Mouse (Mus musculus): ENCODE data around the gene Gm7029.
"Not testable (repeated sequence)": the region's sequence is repeated elsewhere in the genome, so short reads cannot be mapped to it uniquely, and the experiment has no call there.

Gm7029 gene

GRCm38 (mm10) chr17:33891892-33892291, 18.3 kb downstream of the Gm7029 start:
- DNase-seq (ENCODE audit: low spot score): not testable (repeated sequence)

DNA sequence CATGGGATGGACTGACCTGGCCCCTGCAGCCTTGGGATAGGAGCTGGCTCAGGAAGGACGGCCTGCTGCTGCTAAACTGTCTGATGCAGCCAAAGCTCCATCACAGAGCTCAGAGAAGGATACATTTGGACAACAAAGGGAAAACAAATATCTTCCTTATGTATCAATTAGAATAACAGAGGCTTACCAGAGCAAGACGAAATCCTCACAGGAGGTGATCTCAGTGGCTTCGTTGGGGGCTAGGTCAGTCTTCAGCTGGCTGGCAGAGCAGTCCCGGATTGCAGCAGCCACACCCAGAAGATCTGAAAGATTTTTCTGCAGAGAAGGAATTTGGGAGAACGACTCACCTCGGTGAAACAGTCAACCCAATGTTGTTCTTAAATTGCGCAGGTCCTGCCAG, 18.8 kb downstream of the Gm7029 start:
- DNase-seq (ENCODE audit: low spot score): no peak

GRCm38 (mm10) chr17:33893011-33893410, 19.4 kb downstream of the Gm7029 start:
- DNase-seq (ENCODE audit: low spot score): not testable (repeated sequence)

GRCm38 (mm10) chr17:33897114-33897794, 23.6 kb downstream of the Gm7029 start:
- peak; percentile 81 for DNase-seq (ENCODE audit: low spot score)

DNA sequence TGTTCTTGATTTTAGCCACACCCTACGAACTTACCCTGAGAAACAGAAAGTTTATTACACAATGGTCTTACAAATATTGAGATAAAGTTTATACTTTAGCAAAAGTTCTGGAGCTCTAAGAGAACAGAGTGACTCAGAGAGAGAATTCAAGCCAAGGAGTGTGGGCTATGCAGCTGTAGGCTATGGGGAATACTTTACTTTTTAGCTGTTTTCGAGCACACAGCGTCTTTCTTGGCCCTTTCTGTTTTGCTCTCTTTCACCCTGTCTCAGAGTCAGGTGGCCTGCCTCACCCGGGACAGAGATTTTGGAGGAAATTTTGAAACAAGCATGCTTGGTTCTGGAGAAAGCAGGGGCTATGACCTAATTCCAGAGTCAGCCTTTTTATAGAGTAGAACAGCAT, 24.6 kb downstream of the Gm7029 start:
- DNase-seq (ENCODE audit: low spot score): not testable (repeated sequence)

GRCm38 (mm10) chr17:33899642-33900041, 26.0 kb downstream of the Gm7029 start:
- DNase-seq (ENCODE audit: low spot score): no peak

GRCm38 (mm10) chr17:33900281-33900988, 26.8 kb downstream of the Gm7029 start:
- DNase-seq (ENCODE audit: low spot score): peak; percentile 34

GRCm38 (mm10) chr17:33900989-33901314, 27.3 kb downstream of the Gm7029 start:
- DNase-seq (ENCODE audit: low spot score): no peak

DNA sequence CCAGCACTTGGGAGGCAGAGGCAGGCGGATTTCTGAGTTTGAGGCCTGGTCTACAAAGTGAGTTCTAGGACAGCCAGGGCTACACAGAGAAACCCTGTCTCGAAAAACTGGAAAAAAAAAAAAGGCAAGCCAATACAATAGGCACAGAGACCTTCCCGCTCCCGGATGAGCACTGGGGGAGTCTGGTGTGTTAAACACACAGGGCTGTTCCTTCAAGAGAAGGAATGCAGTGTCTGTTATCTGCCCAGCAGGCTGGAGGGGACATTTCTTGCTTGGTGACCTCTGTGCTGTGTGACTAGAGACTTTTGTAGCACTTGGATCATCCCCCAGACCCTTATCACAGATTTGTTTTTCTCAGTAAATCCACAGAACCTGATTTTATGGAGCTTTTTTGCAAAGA, 28.0 kb downstream of the Gm7029 start:
- no peak for DNase-seq (ENCODE audit: low spot score)

DNA sequence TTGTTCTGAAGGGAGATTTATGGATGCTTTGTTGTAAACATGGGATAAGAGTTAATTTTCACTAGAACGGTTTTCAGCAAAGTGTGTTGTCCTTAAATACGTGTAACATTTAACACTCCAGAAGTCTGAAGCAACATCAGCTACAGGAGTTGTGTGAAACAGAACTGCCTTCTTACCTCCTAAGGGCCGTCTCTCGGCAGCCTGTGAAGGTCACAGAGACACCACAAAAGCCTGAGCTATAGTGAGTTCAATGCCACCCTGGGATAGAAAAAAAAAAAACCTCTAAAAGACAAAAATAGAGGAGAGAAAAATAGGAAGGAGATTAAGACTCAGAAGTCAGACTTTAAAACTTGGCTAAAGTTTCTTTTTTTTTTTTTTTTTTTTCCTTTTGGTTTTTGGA, 28.4 kb downstream of the Gm7029 start:
- no peak for DNase-seq (ENCODE audit: low spot score)

GRCm38 (mm10) chr17:33902491-33902890, 28.9 kb downstream of the Gm7029 start:
- no peak for DNase-seq (ENCODE audit: low spot score)

DNA sequence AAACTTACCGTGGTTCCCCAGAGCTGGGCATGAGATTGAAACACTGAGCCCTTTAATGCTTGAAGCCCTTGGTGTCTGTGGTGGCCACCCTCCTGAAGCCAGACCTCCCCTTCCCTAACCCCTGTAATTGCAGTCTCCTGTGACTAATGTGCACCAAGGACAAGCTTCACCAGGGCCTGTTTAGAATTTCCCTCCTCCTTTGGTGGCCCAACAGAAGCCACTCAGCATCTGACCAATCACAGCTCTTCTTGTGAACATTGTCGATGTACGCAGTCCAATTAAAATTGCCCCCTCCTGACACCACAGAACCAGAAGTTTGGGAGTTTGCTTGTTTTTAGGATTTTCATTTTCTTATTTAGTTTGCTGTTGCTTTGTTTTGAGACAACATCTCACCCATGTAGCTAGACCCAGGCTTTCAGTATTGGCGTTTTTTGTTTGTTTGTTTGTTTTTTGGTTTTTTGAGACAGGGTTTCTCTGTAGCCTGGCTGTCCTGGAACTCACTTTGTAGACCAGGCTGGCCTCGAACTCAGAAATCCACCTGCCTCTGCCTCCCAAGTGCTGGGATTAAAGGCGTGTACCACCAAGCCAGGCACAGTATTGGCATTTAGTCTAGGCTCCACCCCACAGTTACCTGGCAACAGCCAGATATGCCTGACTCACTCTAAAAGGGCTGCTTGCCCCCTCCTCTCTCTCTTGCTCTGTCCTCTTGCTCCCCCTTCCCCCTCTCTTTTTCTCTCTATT, 30.4 kb downstream of the Gm7029 start:
- not testable (repeated sequence) for DNase-seq (ENCODE audit: low spot score)

- not testable (repeated sequence) for DNase-seq (ENCODE audit: low spot score)
These were observed 31.2 kb downstream of the Gm7029 start, which contains the start of gene Platr17 for GRCm38 (mm10) chr17:33904835-33905234. Gene Platr17 (plus strand): TSS chr17:33905135.

DNA sequence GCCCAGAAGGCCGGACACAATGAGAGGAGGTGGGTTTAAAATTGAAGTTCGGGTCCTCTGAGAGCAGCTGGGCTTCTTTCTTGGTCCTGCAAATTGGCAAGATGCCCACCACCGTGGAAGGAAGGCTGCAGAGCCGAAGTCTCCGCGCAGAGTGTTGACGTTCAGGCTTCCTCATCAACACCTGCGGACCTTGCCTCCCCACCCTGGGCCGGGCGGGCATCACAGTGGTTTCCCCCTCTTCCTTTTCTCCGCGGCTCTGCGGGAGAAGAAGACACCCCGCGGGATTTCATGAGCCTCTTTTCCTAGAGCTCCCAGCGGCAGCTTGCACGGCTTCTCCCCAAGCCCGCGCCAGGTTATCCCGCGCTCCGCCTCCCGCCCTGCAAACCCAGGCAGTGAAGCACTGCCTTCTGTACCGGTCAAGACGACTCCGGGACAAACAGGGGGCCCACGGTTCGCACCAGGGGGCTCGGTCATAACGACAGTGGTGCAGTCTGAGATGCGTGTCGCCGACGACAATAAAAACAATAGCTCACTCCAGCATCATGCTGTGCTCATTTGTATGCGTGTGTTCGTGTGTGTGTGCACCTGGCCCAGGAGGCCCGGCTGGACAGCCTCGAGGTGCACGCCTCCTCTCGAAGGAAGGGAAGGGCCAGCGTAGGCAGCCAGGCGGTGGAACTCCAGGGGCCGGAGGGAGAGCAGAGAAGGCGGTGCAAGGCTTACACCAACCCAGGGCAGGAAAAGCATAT, 34.9 kb downstream of the Gm7029 start:
- peak; percentile 72 for DNase-seq (ENCODE audit: low spot score)

DNA sequence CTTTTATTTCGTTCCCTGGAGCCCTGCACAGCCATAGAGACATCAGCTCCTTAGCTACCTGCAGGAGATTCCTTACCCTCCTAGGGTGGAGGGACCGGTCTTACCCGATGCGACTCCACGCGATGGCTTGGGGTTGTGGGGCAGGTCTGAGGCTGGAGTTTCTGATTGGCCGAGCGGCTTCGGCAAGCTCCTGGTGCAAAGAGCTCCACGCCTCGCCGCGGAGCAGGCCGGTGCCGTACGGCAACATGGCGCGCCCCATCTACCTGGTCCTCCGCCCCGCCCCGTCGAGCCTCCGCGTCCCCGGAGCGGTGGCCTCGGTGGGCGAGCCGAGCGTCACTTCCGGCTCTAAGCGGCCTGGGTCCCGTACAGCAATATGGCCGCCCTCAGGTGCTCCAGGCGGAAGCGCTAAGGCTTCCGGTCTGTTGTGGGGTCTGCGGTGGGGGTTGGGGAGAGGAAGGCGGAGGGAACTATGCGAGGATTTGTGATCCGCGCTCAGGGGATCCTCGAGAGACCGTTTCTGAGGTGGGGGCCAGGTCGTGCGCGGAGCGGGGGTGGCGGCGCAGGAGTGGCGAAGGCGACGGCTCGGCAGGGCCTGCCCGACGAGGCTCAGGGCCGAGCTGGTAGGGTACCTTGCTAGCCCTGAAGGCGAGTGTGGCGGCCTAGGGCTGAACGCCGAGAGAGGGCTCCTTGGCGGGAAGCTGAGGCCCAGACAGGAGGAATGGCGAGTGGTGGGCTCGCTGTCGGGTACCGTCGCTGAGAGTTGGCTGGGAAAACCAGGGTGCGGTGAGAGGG, 35.6 kb downstream of the Gm7029 start, which contains the start of gene Daxx:
Daxx (plus strand) TSS at position 338 of the 792 bp plus-strand sequence.
- peak; percentile 99 for DNase-seq (ENCODE audit: low spot score)

GRCm38 (mm10) chr17:33909869-33910250, 36.2 kb downstream of the Gm7029 start:
- DNase-seq (ENCODE audit: low spot score): peak; percentile 65

DNA sequence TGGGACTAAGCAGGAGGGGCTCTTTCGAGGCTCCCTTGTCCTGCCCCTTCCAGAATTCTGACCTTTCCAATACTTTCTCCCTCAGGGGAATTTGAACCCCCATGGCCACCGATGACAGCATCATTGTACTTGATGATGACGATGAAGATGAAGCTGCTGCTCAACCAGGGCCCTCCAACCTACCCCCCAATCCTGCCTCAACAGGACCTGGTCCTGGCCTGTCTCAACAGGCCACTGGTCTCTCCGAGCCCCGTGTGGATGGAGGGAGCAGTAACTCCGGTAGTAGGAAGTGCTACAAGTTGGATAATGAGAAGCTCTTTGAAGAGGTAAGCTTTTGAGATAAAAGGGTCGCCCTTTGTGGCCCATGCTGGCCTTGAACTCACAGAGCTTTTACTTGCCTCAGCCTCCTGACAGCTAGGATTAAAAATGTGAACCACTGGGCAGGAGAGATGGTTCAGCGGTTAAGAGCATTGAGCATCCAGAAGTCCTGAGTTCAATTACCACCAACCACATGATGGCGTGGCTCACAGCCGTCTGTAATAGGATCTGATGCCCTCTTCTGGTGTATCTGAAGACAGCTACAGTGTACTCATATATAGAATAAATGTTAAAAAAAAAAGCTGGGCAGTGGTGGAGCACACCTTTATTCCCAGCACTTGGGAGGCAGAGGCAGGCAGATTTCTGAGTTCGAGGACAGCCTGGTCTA, 36.9 kb downstream of the Gm7029 start:
- DNase-seq (ENCODE audit: low spot score): peak; percentile 53

DNA sequence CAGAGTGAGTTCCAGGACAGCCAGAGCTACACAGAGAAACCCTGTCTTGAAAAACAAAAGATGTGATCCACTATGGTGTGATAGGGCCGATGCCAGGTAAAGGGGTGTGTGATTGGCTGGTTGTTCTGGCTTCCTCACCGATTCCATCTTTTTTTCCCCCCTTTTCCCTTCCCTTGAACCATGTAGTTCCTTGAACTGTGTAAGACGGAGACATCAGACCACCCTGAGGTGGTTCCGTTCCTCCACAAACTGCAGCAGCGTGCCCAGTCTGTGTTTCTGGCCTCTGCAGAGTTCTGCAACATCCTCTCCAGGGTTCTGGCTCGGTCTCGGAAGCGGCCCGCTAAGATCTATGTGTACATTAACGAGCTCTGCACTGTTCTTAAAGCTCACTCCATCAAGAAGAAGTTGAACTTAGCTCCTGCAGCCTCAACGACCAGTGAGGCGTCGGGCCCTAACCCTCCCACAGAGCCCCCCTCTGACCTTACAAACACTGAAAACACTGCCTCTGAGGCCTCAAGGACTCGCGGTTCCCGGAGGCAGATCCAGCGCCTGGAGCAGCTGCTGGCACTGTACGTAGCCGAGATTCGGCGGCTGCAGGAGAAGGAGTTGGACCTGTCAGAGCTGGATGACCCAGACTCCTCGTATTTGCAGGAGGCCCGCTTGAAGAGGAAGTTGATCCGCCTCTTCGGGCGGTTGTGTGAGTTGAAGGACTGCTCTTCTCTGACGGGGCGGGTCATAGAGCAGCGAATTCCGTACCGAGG, 37.6 kb downstream of the Gm7029 start:
- no peak for DNase-seq (ENCODE audit: low spot score)

DNA sequence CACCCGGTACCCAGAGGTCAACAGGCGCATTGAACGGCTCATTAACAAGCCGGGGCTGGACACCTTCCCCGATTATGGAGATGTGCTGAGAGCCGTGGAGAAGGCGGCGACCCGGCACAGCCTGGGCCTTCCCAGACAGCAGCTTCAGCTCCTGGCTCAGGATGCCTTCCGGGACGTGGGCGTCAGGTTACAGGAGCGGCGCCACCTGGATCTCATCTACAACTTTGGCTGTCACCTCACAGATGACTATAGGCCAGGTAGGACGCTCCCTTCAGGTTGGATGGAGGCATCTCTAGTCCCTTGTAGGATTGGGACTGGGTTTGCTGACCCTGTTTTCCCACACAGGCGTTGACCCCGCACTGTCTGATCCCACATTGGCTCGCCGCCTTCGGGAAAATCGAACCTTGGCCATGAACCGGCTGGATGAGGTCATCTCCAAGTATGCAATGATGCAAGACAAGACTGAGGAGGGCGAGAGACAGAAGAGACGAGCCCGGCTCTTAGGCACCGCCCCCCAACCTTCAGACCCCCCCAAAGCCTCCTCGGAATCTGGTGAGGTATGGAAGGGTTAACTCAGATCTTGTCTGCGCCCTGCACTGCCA, 38.3 kb downstream of the Gm7029 start:
- DNase-seq (ENCODE audit: low spot score): no peak

- no peak for DNase-seq (ENCODE audit: low spot score)
These were observed 39.6 kb downstream of the Gm7029 start for GRCm38 (mm10) chr17:33913264-33913663.
